Mouse (Mus musculus): ENCODE data around the gene Pde1c.
A peak's percentile ranks its signal among the peaks of the same experiment; 100 is the strongest.
"Not testable (repeated sequence)": the region's sequence is repeated elsewhere in the genome, so short reads cannot be mapped to it uniquely, and the experiment has no call there.

Pde1c gene

DNA sequence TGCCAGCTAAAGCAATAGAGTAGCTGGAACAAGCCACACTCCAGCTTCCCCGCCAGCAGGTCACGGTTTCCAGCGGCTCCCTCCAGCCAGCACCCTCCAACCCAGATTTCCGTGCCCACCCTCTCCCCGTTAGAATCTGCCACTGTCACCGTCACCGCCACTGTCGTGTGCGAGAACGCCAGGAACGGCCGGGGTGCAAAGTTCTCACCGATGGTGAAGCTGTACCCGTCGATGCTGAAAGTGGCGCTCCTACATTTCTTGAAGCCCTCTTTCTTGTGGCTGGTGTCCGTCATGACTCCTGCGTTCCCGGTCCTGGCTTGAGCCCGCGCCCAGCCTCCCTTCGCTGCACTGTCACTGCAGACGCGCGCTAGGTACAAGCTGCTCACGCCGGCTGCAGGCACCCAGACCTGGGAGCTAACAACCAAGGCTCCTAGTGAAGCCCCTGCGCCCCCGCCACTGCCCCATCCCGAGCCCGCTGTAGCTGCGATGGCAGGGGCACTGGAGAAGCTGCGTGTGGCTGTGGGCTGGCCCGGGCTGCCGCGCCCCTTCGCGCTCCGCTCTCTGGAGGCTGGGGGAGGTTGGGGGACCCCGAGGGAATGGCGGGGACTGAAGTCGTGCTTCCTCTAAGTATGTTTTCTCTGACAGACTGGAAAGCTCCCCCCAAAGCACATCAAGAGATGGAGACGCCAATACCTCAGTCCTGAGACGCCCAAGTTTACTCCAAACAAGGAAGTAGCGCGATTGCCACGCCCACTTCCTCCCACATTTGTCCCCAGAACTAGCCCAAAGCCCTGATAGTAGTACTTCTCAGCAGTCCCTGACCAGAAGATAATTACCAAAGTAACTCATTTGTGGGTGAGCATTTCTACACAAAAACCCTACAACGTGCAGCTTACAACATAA, at the start of gene Pde1c:
Gene Pde1c, minus strand, starts transcription at position 634 of the 903 bp plus-strand sequence.
- peak; percentile 6 to 14 for DNase-seq (ENCODE audit: low spot score in 2 of 2)

DNA sequence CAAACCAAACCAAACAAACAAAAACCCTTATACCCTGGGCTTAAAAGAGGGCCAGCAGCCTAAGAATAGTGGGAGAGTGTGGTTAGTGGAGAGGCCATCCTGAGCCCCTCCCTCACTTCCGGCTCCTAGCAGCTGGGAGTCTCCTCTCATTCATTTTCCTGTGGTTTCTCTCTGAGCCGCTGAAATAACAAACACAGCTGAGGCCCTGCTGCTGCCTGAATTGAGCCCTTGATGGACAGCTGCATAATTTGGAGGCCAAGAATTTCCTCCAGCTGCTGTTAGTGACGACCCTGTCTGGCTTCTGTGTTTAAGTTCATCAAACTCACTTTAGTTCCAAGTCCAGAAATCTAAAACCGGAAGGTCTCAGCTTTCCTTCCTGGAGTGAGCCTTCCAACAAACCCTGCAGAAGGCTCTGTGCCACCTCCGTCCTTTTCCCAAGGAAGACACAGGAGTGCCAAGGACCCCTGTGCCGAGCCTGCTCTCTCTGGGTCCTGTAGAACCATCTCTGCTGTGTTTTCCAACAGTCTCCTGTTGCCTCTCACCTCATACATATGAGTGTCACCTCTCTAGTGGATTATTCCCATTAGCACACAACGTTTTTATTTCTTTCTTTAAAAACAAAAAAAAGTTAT, 48.2 kb upstream of the Pde1c start:
- no peak for DNase-seq (ENCODE audit: low spot score in 2 of 2)

- DNase-seq (ENCODE audit: low spot score in 2 of 2) = no peak
Observed at GRCm38 (mm10) chr6:56616228-56616981, 47.5 kb upstream of the Pde1c start.

GRCm38 (mm10) chr6:56609529-56609928, 40.6 kb upstream of the Pde1c start:
- DNase-seq (ENCODE audit: low spot score in 2 of 2) = not testable (repeated sequence)

DNA sequence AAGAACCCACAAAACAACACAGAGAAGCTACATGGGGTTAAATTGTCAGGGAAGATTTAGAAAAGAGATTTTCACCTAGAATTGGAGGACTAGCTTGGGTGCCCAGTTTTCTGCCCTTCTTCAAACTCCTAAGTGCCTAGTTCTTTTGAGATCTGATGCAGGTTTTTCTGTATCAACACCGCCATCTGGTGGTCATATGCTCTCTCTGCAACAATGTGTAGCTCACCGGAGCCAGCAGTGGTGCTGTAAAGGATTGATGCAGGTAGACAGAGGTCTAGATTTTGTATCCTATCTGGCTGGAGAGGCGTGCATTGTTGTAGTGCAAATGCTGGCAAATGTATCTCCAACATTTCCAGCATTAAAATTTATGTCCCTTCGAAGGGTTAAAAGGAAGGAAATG, 39.4 kb upstream of the Pde1c start:
- peak; percentile 15 to 23 for DNase-seq (ENCODE audit: low spot score in 2 of 2)

- DNase-seq (ENCODE audit: low spot score in 2 of 2) = no peak
Observed at GRCm38 (mm10) chr6:56579568-56579967, 10.7 kb upstream of the Pde1c start.

GRCm38 (mm10) chr6:56560891-56561290, 8.0 kb downstream of the Pde1c start:
- DNase-seq (ENCODE audit: low spot score in 2 of 2) = no peak

DNA sequence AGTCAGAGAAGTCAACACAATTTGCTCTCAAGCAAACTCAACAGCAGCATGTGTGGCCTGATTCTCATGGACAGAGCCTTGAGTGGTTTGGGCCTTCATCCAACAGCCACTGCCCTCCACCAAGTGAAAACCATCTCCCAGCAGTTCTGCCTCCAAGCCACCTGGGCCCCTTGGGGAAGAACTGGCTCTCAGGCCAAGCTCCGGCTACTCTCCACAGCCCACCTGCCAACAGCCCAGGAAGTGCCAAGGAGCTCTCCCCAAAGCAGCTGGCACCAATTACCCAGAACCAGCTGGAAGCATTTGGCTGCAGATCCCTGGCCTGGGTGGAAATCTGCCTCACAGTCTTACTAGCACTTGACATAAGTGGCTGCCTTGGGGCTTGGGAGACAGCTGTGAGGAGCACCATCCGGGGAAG, 8.4 kb downstream of the Pde1c start:
- DNase-seq (ENCODE audit: low spot score in 2 of 2) = no peak

- DNase-seq (ENCODE audit: low spot score in 2 of 2) = no peak
Observed at GRCm38 (mm10) chr6:56558711-56559110, 10.2 kb downstream of the Pde1c start.

GRCm38 (mm10) chr6:56555848-56556247, 13.1 kb downstream of the Pde1c start:
- no peak for DNase-seq (ENCODE audit: low spot score in 2 of 2)

- DNase-seq (ENCODE audit: low spot score in 2 of 2) = no peak
Observed at GRCm38 (mm10) chr6:56555382-56555781, 13.5 kb downstream of the Pde1c start.

GRCm38 (mm10) chr6:56551022-56551421, 17.9 kb downstream of the Pde1c start:
- no peak for DNase-seq (ENCODE audit: low spot score in 2 of 2)

GRCm38 (mm10) chr6:56540247-56540646, 28.7 kb downstream of the Pde1c start:
- no peak for DNase-seq (ENCODE audit: low spot score in 2 of 2)

GRCm38 (mm10) chr6:56534653-56535052, 34.2 kb downstream of the Pde1c start:
- no peak for DNase-seq (ENCODE audit: low spot score in 2 of 2)

- DNase-seq (ENCODE audit: low spot score in 2 of 2) = no peak
Observed at GRCm38 (mm10) chr6:56532257-56532656, 36.6 kb downstream of the Pde1c start.

DNA sequence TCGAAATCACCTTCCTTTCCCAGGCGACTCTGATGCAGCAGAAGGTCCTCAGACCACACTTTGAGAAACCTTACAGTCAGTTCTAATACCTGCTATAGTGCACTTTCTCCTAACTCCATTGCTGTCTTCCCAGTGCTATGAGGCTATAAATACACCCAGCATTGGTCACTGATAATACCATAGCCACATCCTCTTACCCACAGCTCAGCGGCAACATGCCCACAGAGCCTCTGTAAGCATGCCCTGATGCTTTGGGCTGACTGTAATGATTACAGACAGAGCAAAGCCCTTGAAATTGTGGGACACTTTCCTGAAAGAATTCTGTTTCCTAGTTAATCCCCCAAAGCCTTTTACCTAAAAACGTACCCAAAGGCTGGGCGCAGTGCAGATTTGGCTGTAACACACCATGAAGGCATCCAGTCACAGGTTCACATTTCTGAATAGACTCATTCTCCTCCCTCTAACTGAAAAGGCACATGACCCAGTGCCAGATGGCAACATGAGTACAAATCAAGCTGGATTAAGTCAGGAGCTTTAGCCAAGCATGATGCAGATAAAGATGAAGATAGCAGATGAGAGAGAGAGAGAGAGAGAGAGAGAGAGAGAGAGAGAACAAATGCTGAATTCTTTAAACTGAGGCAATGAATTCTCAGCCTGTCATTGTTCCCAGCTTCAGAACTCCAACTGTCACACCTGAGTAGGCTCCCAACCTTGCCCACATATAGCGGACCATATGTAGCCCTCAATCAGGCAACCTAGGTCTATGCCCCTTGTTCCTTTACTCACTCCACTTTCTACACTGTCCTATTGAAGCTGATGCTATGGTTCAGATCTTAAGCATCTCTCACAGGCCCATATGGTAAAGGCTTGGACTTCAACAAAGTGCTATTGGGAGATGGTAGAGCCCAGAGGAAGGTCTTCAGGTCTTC, 44.7 kb downstream of the Pde1c start:
- no peak for DNase-seq (ENCODE audit: low spot score in 2 of 2)

DNA sequence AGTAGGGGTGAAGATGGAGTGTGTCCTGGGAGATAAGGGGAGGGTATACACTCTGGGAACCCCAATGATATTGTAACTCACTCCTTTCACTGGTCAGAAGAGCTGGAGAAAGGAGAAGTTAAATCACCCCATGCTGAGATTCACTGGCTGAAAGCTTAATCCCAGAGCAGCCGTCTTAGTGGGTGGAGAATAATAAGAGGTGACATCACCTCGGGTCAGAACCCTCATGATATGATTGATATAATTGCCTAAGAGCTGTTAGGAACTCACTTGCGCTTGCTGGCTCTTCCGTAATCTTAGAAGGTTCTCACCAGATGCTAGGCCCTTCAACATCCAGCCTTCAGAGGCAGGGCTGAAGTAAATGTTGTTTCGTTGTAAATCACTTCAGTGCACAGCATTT, 79.7 kb downstream of the Pde1c start:
- DNase-seq (ENCODE audit: low spot score in 2 of 2) = no peak

DNA sequence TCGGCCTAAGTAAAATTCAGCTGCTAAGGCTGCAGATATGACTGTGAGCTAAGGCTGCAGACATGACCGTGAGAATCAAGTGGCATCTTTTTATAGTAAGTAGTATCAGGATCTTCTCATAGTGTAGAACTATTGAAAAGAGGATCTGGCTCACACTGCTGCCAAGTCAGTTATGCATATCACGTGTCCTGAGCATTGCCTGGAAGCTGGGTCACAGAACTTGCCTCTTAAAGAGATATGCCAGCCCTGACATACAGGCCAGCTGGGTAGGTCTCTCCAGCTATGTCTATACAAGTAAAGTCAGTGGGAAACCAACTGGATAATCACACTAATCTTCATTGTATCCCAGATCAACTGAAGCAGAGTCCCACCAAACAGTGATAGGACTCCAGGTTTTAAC, 83.8 kb downstream of the Pde1c start:
- no peak for DNase-seq (ENCODE audit: low spot score in 2 of 2)

- peak in 1 of 2 experiments; percentile 3 for DNase-seq (ENCODE audit: low spot score in 2 of 2)
Observed at GRCm38 (mm10) chr6:56480914-56481482, 87.9 kb downstream of the Pde1c start.

DNA sequence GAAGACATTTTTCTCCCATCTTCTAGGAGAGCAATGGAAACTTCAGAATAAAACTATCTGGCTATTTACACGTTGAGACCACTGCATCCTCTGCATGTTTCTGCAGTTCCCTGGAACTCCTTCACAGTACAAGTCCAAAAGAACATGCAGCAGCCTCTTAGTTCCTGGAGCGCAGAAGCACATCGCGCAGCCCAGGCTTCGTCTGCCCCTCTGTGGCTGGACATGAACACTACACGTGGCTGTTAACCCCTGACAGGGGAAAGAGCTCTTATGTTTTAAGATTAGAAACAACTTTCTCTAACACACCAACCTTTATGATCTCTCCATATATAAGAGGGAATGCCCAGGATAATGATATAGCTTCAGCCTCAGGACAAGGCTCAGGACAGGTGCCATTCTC, 92.3 kb downstream of the Pde1c start:
- no peak for DNase-seq (ENCODE audit: low spot score in 2 of 2)

- DNase-seq (ENCODE audit: low spot score in 2 of 2) = no peak
Observed at GRCm38 (mm10) chr6:56458098-56458497, 110.8 kb downstream of the Pde1c start.
